Mouse (Mus musculus) brown adipose tissue, adult 24 weeks (tissue): ENCODE results near the gene Dcaf15. TPM values are rescaled to one million over a fixed set of nuclear protein-coding genes. Genes with fewer than 3 reads are reported as not detected.
A peak's percentile ranks its signal among the peaks of the same experiment; 100 is the strongest.

Experiments
- H3K27ac ChIP-seq: fragments of 200-500 bp; replicated peaks from 2 replicates; pipeline ENCODE4 v1.5.1; 2012; ENCODE audit warnings: low read depth, mild to moderate bottlenecking, low read length
- H3K4me1 ChIP-seq: fragments of 200-500 bp; 2 replicates; pipeline ENCODE4 v1.6.1; 2012; ENCODE audit warnings: low read length, mixed read lengths; ENCODE audit not compliant: control insufficient read depth, insufficient read depth, insufficient read length
- H3K4me3 ChIP-seq: fragments of 200-500 bp; 2 replicates; pipeline ENCODE4 v1.5.1; 2012; ENCODE audit warnings: low read depth, mild to moderate bottlenecking, low read length, moderate library complexity; ENCODE audit not compliant: insufficient read depth
- polyA plus RNA-seq: library from polyadenylated mRNA; stranded (reverse); fragments of >200 nt; gene quantifications from 2 replicates; pipeline ENCODE4 v1.2.4, GENCODE M21; 2012; ENCODE audit not compliant: missing spikeins, insufficient read depth, insufficient read length

The Dcaf15 gene
- polyA plus RNA-seq, 1 experiment = 3.9 TPM

- Histone ChIP-seq H3K4me1 (no peaks in the 10 kb centered on the region), H3K27ac (no peak overlapping the region), H3K4me3 (no peak overlapping the region)
Observed at GRCm38 (mm10) chr8:84079206-84079605, 25.4 kb downstream of the Dcaf15 start.

- Histone ChIP-seq H3K27ac (no peak overlapping the region), H3K4me3 (no peak overlapping the region), H3K4me1 (peaks cover 14% of the 10 kb centered on the region)
Observed at GRCm38 (mm10) chr8:84076849-84077248, 27.7 kb downstream of the Dcaf15 start.

DNA sequence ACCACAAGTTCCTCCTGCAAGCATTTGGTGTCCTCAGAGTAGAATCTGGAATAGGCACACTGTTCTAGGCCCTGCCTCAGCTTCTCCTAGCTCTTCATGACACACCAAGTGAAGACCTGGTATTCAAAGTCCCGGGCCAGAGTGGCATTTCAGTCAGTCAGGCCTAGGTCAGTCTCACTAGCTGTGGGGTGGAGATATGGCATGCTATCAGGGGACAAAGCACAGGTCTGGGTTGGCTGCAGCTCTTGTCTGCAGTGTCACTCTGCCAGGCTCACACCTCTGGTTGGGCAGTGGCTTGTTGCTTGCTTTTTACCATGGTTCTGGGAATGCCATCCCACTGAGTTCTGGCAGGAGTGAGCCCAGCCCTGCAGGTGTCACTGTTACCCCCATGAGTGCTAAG is 28.2 kb downstream of the Dcaf15 start:
- Histone ChIP-seq H3K4me1 (peaks cover 16% of the 10 kb centered on the region), H3K27ac (no peak overlapping the region), H3K4me3 (no peak overlapping the region)

DNA sequence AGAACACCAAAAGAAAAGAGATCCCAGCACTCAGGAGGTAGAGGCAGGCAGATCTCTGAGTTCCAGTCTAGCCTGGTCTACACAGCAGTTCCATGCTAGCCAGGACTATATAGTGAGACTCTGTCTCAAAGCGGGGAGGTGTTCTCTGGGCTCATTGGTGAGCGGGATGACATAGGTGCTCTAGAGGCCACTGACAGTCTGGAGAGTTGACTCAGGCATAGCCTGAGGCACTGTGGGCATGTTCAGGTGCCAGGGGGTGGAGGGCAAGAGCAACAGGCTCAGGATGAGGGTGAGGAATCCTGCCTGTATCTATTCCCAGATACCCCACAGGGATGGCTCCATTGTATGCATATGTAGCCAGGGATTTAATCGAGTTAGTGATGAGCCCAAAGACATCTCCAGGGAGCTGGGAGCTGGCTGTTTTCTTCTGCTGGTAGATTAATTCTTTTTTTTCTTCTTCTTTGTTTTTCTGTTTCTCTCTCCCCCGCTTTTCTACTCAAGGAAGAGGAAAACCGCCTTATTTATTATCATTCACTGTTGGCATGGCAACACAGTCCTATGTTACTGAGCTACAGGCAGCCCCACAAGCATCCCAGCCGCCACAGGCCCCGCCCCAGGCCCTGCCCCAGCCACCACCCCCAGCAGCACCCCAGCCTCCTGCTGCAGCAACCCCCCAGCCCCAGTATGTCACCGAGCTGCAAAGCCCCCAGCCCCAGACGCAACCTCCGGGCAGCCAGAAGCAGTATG is 31.2 kb downstream of the Dcaf15 start:
- Histone ChIP-seq H3K4me3 (no peak overlapping the region), H3K4me1 (peaks cover 30% of the 10 kb centered on the region), H3K27ac (no peak overlapping the region)

DNA sequence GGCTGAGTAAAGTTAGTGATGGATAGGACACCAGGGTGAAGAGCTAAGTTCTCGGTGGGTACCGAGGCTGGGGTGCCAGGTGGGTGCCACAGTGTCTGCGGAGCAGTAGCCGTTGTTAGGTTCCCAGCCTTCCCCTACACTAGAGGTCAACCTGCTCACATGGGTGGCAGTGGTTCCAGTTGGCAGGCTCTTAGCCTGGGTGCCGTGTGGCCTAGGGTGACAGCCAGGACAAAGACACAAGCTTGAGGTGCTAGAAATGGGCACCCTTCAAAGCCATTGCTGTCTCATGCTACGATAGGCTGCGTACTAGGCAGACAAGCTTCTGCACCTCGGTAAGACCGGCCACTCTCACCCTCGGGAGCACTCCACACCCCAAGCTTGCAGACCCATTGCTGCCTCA is 32.2 kb downstream of the Dcaf15 start:
- H3K4me3 ChIP-seq = no peak overlapping the region
- H3K27ac ChIP-seq = peak overlapping the region; percentile 43
- peaks cover 36% of the 10 kb centered on the region for H3K4me1 ChIP-seq

- Histone ChIP-seq H3K4me1 (peaks cover 36% of the 10 kb centered on the region), H3K4me3 (no peak overlapping the region), H3K27ac (peak overlapping the region; percentile 43)
Observed at GRCm38 (mm10) chr8:84071921-84072320, 32.6 kb downstream of the Dcaf15 start.

DNA sequence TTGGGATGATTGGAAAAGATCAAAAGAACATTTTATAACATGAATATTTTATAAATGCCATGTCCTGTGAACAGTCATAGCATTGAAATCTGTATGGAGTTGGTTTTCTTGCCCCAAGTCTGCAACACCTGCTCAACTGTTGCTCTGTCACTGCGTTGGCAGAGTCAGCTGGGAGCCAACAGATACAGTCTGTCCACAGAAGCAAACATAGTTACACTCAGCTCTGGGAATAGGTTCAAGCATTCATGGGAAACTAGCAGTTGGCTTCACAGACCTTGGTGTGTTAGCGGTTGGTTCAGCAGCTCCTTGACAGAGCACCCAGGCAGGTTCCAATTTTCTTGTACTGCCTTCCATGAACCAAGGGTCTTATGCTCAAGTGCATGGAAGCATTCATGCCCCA is 33.9 kb downstream of the Dcaf15 start:
- Histone ChIP-seq H3K4me1 (peaks cover 36% of the 10 kb centered on the region), H3K27ac (no peak overlapping the region), H3K4me3 (no peak overlapping the region)

DNA sequence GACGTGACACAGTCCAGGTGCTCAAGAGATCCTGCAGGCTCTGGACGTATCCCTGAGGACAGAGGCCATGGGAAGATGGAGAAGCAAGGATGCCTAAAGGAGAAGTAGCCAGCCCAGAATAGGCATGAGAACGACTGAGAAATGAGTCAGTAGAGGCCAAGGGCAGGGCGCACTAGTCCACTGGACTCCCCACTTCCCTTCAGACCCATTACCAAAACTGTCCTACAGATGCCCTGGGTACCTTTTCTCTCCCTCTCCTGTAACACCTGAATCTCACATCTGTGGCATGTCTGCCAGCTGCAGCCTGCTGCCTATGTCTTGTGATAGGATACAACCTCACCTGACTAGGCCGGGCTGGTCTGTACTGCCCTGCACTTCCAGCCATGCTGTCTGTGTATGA is 34.3 kb downstream of the Dcaf15 start:
- H3K4me1 ChIP-seq = peaks cover 36% of the 10 kb centered on the region
- no peak overlapping the region for H3K4me3 ChIP-seq
- no peak overlapping the region; the same call in 1 of the 2 replicates for H3K27ac ChIP-seq

- H3K4me1 ChIP-seq = peaks cover 36% of the 10 kb centered on the region
Observed at GRCm38 (mm10) chr8:84069750-84070149, 34.8 kb downstream of the Dcaf15 start.

GRCm38 (mm10) chr8:84069169-84069568 is 35.4 kb downstream of the Dcaf15 start:
- Histone ChIP-seq H3K4me3 (no peak overlapping the region), H3K4me1 (peaks cover 36% of the 10 kb centered on the region), H3K27ac (peak overlapping the region; percentile 6; the same call in 1 of the 2 replicates)

More at GRCm38 (mm10) chr8:84069750-84070149, 34.8 kb downstream of the Dcaf15 start:
- Histone ChIP-seq H3K4me3 (no peak overlapping the region), H3K27ac (no peak overlapping the region; the same call in 1 of the 2 replicates)

DNA sequence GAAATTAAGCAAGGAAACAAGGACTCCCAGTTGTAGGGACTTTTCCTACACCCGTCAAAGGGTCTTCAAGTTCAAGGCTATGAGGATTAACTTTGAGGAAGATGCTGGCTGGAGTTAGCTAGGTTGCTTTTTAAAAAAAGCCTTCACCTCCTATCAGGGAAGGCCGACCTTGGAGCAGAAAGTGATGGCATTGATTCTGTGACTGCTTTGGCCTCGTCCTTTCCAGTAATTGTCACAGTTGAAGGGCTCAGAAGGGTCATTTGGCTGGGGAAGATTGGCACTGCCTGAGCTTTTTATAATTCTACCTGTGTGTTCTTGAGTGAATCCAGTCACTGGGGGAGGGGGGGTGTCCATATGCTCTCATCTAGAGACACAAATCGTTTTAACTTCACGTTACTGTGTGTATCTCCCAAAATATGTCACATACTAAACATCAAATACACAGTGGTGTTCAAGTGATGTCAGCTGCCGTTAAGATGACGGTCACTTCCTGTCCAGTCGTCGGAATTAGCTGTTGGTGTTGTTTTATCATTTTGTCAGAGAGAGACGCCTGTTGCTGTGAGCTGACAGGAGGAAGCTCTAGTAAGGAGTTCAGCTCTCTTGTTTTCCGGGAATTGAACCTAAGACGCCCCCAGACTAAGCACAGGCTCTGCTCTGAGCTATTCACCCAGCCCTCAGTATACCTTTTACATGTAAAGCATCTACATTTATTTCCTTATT is 36.1 kb downstream of the Dcaf15 start:
- peaks cover 36% of the 10 kb centered on the region for H3K4me1 ChIP-seq
- peak overlapping the region; percentile 16; the same call in 1 of the 2 replicates for H3K27ac ChIP-seq

GRCm38 (mm10) chr8:84067911-84068310 is 36.7 kb downstream of the Dcaf15 start:
- 0 out of 2 replicates have a peak overlapping the region, but pooled peaks have one; percentile 8 for H3K27ac ChIP-seq
- peak overlapping the region; percentile 30 for H3K4me3 ChIP-seq
- peaks cover 32% of the 10 kb centered on the region for H3K4me1 ChIP-seq

More for the DNA sequence above, 36.1 kb downstream of the Dcaf15 start:
- H3K4me3 ChIP-seq = no peak overlapping the region

DNA sequence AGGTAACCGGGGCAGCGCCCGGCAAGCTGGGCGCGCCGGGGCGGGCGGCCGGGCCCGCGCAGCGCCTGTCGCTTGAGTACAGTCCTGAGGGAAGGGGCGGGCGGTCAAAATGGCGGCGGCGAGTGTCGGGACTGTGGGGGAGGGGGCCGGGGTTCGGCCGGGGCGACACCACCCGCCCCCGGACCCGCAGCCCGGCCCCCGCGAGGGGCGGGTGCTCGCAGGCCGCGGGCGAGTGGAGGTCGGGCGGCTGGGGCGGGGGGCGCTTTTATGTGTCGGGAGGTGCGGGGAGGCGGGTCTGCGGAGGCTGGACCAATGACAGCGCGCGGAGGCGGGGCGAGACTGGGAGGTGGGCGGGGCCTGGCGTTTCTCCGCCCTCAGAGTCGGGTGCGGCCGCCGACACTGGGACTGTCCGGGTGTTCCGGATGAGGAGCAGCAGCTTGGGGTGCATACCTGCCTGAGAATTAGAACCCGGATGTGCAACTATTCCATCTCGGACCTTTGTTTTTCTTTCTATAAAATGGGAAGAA is 37.5 kb downstream of the Dcaf15 start:
- Histone ChIP-seq H3K4me1 (peaks cover 24% of the 10 kb centered on the region), H3K4me3 (peak overlapping the region; percentile 54), H3K27ac (peak overlapping the region; percentile 44)

DNA sequence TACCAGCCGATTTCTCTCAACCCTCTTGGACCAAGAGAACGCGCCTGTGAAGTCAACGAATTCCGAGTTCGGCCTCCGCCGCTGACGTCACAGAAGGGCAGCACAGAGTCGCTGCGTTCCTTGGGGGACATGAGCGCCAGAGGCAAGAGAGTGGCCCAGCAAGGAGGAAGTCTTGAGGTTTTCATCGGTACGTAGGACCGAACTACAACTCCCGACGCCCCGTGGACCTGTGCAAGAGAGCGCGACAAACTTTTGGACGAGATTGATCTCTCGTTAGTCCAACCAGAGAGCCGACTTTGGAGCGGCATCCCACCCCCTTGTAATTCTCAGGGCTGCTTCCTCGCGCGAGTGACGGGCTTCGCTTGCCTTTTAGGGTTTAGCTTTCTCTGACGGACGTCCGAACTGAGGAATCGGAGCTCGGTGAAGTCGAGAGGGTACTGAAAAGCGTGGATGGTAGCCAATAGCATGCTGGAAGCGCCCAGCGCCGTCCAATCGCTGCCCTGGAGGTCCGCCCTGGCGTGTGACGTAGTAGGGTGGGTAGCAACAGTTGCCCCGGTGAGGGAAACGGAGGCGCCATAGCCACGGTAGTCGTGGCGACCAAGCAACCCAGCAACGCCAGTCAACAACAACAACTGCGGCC is 38.2 kb downstream of the Dcaf15 start, which contains the start of gene Rfx1:
Rfx1 (plus strand) TSS at position 544 of the 640 bp plus-strand sequence.
- Histone ChIP-seq H3K4me3 (peak within 1 kb of the TSS; percentile 59), H3K4me1 (peaks cover 20% of the 10 kb centered on the region), H3K27ac (peak within 1 kb of the TSS; percentile 80)
